Mouse (Mus musculus): ENCODE measurements around the gene Apoa2. TPM values are rescaled to one million over a fixed set of nuclear protein-coding genes. Genes with fewer than 3 reads are reported as not detected.
A peak's percentile ranks its signal among the peaks of the same experiment; 100 is the strongest.

Apoa2 gene
- polyA plus RNA-seq, 1 experiment from 2014 or later: 14.1 TPM

DNA sequence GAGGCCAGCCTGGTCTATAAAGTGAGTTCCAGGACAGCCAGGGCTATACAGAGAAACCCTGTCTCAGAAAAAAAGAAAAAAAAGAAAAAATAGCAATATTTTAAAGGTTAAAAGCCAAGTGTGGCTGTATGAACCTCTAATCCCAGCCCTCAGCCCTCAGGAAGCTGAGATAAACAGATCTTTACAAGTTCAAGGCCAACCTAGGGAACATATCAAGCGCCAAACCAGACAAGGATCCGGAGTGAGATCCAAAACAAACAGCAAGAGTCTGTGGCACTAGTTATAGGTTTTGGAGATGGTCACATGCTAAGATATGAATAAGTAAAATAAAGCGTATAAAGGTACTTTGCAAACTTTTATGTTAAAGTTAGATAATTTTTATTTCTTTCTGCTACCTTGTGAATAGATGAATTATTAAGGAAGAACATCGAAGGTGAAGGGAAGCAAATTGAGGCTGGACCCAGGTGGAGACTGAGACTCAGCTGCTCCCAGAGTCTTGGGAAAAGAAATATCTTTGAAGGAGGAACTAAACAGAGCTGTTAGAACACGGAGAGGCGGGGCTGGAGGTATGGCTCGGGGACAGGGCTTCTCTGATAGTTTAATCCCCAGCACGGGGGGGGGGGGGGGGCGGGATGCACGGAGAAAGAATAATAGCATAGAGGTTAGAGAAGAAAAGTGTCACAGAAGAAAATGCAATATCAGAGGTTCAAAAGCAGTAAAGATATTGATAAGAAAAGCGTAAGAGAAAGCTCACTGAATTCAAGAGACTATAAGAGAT is 21.2 kb upstream of the Apoa2 start:
- no peaks in the 10 kb centered on the region for H3K27me3 ChIP-seq (replicated peaks; ENCODE audit: control insufficient read depth, insufficient read depth, low read length)
- H3K4me3 ChIP-seq (ENCODE audit: low read depth, low read length): no peak overlapping the region
- peak overlapping the region; percentile 37; the same call in 1 of the 2 replicates for H3K4me2 ChIP-seq (replicated peaks; ENCODE audit: low read depth)

DNA sequence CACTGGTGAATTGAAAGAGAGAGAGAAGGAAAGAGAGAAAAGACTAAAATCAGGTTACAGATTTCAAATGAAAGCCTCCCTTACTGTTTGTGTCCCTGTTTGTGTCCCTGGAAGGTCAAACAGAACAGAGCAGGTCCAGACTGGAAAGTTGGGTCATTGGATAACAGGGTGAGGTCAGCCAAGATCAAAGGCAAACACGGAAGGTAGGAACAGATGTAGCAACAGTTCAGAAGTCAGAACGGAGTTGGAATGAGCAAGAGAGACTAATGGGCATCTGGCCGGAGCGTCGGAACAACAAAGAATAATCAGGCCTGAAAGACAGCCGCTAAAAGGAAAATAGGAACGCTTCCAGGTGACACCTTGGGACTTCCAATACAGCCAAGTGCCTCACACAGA is 20.6 kb upstream of the Apoa2 start:
- Histone ChIP-seq H3K9me3 (ENCODE audit: control insufficient read depth) (no peaks in the 10 kb centered on the region), H3K4me2 (replicated peaks; ENCODE audit: low read depth) (peak overlapping the region; percentile 37), H3K27me3 (replicated peaks; ENCODE audit: control insufficient read depth, insufficient read depth, low read length) (no peaks in the 10 kb centered on the region), H3K9ac (ENCODE audit: low read depth, low read length) (no peak overlapping the region), H3K27ac (ENCODE audit: low read depth, low read length) (no peak overlapping the region), H3K4me1 (replicated peaks; ENCODE audit: control insufficient read depth, insufficient read depth, low read length) (0 out of 2 replicates have a peak, but pooled peaks cover 3% of the 10 kb centered on the region), H3K4me3 (ENCODE audit: low read depth, low read length) (no peak overlapping the region), H3K36me3 (ENCODE audit: control insufficient read depth, insufficient read depth) (no peaks in the 10 kb centered on the region)
- no peak for TF ChIP-seq CTCF (IDR thresholded peaks at IDR 0.05; ENCODE audit: low read depth)
- WGBS: 42% methylated on average over 7 of the region's 7 CpGs
- peak; percentile 74 for ATAC-seq

More for the DNA sequence above, 21.2 kb upstream of the Apoa2 start:
- Histone ChIP-seq H3K27ac (ENCODE audit: low read depth, low read length) (no peak overlapping the region), H3K4me1 (replicated peaks; ENCODE audit: control insufficient read depth, insufficient read depth, low read length) (0 out of 2 replicates have a peak, but pooled peaks cover 3% of the 10 kb centered on the region), H3K9ac (ENCODE audit: low read depth, low read length) (no peak overlapping the region), H3K9me3 (ENCODE audit: control insufficient read depth) (no peaks in the 10 kb centered on the region), H3K36me3 (ENCODE audit: control insufficient read depth, insufficient read depth) (no peaks in the 10 kb centered on the region)
- peak; percentile 17; the same call in 1 of the 2 replicates for ATAC-seq
- WGBS: 45% methylated on average over 9 of the region's 11 CpGs
- TF ChIP-seq CTCF (IDR thresholded peaks at IDR 0.05; ENCODE audit: low read depth): no peak

DNA sequence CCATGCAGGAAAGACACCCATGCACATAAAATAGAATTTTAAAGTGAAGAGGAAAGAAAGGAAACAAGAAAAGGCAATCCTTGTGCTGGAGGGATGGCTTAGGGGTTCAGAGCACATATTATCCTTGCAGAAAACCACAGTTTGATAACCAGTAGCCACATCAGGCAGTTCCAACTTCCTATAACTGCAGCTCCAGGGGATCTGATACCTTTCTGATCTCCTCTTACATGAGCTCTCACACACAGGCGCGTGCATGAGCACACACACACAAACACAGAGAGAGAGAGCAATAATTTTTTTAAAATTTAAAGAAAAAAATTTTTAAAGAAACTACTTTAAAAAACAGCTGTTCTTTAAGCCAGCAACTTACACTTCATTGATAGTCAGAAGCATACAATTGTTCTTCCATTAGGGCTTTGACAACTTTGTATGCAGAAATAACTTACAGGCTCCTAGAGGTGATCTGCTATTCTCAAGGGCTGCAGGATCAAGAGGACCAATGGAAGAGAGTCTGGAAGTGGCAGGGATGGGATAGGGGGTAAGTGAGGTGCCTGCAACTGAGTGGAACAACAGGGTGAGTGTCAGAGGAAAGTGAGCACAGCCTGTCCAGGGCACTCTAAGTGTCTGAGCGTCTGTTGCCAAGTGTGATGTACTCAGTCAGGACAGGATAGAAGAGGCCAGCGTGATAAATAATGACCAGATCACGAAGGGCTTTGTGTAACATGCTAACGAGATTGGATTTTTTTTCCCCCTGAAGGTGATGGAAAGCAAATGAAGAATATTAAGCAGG is 19.0 kb upstream of the Apoa2 start:
- Histone ChIP-seq H3K9ac (ENCODE audit: low read depth, low read length) (no peak overlapping the region), H3K27ac (ENCODE audit: low read depth, low read length) (no peak overlapping the region), H3K4me1 (replicated peaks; ENCODE audit: control insufficient read depth, insufficient read depth, low read length) (0 out of 2 replicates have a peak, but pooled peaks cover 3% of the 10 kb centered on the region), H3K27me3 (replicated peaks; ENCODE audit: control insufficient read depth, insufficient read depth, low read length) (no peaks in the 10 kb centered on the region), H3K4me2 (replicated peaks; ENCODE audit: low read depth) (no peak overlapping the region), H3K9me3 (ENCODE audit: control insufficient read depth) (no peaks in the 10 kb centered on the region), H3K36me3 (ENCODE audit: control insufficient read depth, insufficient read depth) (no peaks in the 10 kb centered on the region), H3K4me3 (ENCODE audit: low read depth, low read length) (no peak overlapping the region)
- WGBS: 79% methylated on average over 6 of the region's 6 CpGs
- ATAC-seq: no peak
- TF ChIP-seq CTCF (IDR thresholded peaks at IDR 0.05; ENCODE audit: low read depth): no peak

DNA sequence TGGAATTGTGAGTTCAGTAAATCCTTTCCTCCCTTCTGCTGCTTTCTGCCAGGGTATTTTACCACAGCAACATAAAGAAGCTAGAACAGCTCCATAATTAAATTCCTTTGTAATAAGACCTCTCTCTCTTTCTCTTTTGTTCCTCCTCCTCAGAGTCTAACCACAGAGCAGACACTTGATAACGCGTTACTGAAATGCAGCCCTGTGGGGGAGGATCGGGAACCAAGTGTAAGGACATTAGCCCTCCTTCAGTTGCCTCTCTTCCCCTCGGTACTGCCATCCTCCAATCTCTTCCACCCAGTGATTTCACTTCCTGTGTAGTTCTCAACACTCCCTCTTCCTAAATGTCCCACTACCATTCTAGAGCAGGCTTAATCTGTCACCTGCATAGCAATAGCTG is 15.4 kb upstream of the Apoa2 start:
- no peak for TF ChIP-seq CTCF (IDR thresholded peaks at IDR 0.05; ENCODE audit: low read depth)
- no peak overlapping the region for H3K27ac ChIP-seq (ENCODE audit: low read depth, low read length)
- H3K4me1 ChIP-seq (replicated peaks; ENCODE audit: control insufficient read depth, insufficient read depth, low read length): 0 out of 2 replicates have a peak, but pooled peaks cover under 1% of the 10 kb centered on the region
- H3K4me3 ChIP-seq (ENCODE audit: low read depth, low read length): no peak overlapping the region
- H3K9me3 ChIP-seq (ENCODE audit: control insufficient read depth): no peaks in the 10 kb centered on the region
- ATAC-seq: no peak
- H3K27me3 ChIP-seq (replicated peaks; ENCODE audit: control insufficient read depth, insufficient read depth, low read length): no peaks in the 10 kb centered on the region
- H3K9ac ChIP-seq (ENCODE audit: low read depth, low read length): no peak overlapping the region
- 40% methylated on average over 4 of the region's 4 CpGs for WGBS
- H3K36me3 ChIP-seq (ENCODE audit: control insufficient read depth, insufficient read depth): no peaks in the 10 kb centered on the region
- no peak overlapping the region for H3K4me2 ChIP-seq (replicated peaks; ENCODE audit: low read depth)

DNA sequence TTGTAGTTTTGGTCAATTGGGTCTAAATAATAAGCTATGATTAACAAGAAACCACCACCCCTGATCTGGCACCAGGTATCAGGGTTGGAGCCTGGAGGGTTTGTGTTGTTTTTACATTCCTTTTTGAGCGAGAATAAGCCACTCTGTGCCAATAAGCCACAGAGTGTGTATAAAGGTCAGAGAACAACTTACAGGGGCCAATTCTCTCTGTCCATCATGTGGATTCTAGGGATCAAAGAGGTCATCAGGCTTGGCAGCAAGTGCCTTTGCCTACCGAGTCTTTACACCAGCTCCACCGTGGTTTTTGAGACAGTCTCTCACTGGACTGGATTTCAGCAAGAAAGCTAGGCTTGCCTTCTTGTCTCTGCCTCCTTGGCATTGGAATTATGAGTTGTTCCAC is 12.0 kb upstream of the Apoa2 start:
- Histone ChIP-seq H3K9ac (ENCODE audit: low read depth, low read length) (no peak overlapping the region), H3K27ac (ENCODE audit: low read depth, low read length) (no peak overlapping the region), H3K36me3 (ENCODE audit: control insufficient read depth, insufficient read depth) (peaks cover 9% of the 10 kb centered on the region; the same call in 1 of the 2 replicates), H3K27me3 (replicated peaks; ENCODE audit: control insufficient read depth, insufficient read depth, low read length) (no peaks in the 10 kb centered on the region), H3K4me3 (ENCODE audit: low read depth, low read length) (no peak overlapping the region), H3K4me2 (replicated peaks; ENCODE audit: low read depth) (no peak overlapping the region), H3K4me1 (replicated peaks; ENCODE audit: control insufficient read depth, insufficient read depth, low read length) (peaks cover 2% of the 10 kb centered on the region; the same call in 1 of the 2 replicates), H3K9me3 (ENCODE audit: control insufficient read depth) (no peaks in the 10 kb centered on the region)
- no peak for TF ChIP-seq CTCF (IDR thresholded peaks at IDR 0.05; ENCODE audit: low read depth)
- ATAC-seq: no peak
- WGBS: 54% methylated on average over 3 of the region's 3 CpGs
